Mouse (Mus musculus) forebrain, embryonic 11.5 days (tissue): Measurements from ENCODE around the gene Ccser2. TPM values are rescaled to one million over a fixed set of nuclear protein-coding genes. Genes with fewer than 3 reads are reported as not detected.

ENCODE experiments used
- ATAC-seq: fragments of 200-750 bp; cut with Nextera tagmentation; replicated peaks from 2 replicates; pipeline ENCODE4 v1.8.0; 2017; ENCODE audit warnings: moderate TSS enrichment; ENCODE audit not compliant: low FRiP score
- DNase-seq: peaks from one replicate; pipeline ENCODE4 v3.0.0-alpha.2; 2017; ENCODE audit warnings: low spot score
- H3K27ac ChIP-seq: fragments of 300-500 bp; sonication (generic); 2 replicates; pipeline ENCODE4 v1.5.1; 2014; ENCODE audit warnings: low read depth, low read length
- H3K27me3 ChIP-seq: fragments of 300-500 bp; sonication (generic); 2 replicates; pipeline ENCODE4 v1.6.1; 2014; ENCODE audit warnings: mild to moderate bottlenecking, low read length, mixed read lengths; ENCODE audit not compliant: control insufficient read depth, insufficient read depth
- H3K36me3 ChIP-seq: fragments of 300-500 bp; sonication (generic); 2 replicates; pipeline ENCODE4 v1.6.1; 2014; ENCODE audit warnings: mild to moderate bottlenecking, low read length, moderate library complexity, mixed read lengths; ENCODE audit not compliant: control insufficient read depth, insufficient read depth
- H3K4me1 ChIP-seq: fragments of 300-500 bp; sonication (generic); replicated peaks from 2 replicates; pipeline ENCODE4 v1.6.1; 2014; ENCODE audit warnings: low read length, mixed read lengths; ENCODE audit not compliant: control insufficient read depth, insufficient read depth
- H3K4me2 ChIP-seq: fragments of 300-500 bp; sonication (generic); 2 replicates; pipeline ENCODE4 v1.6.1; 2014; ENCODE audit warnings: low read depth, mild to moderate bottlenecking, low read length, moderate library complexity, mixed read lengths; ENCODE audit not compliant: severe bottlenecking
- H3K4me3 ChIP-seq: fragments of 300-500 bp; sonication (generic); 2 replicates; pipeline ENCODE4 v1.5.1; 2014; ENCODE audit warnings: low read depth, low read length
- H3K9ac ChIP-seq: fragments of 300-500 bp; sonication (generic); 2 replicates; pipeline ENCODE4 v1.6.1; 2014; ENCODE audit warnings: low read length
- H3K9me3 ChIP-seq: fragments of 300-500 bp; sonication (generic); 2 replicates; pipeline ENCODE4 v1.6.1; 2016; ENCODE audit warnings: low read length, mixed read lengths; ENCODE audit not compliant: control insufficient read depth
- WGBS: fragments of 180-500 bp; shearing (Covaris S2); extraction: QIAGEN DNeasy Blood & Tissue Kit; methylation state at CpG from one replicate; pipeline ENCODE4 v1.1.7; 2014; 5-methylcytosine and 5-hydroxymethylcytosine counted together
- polyA plus RNA-seq: library from polyadenylated mRNA; unstranded; fragments of >200 nt; fragmentation: Nextera tagmentation; extraction: Ambion mirVana; gene quantifications from 2 replicates; pipeline ENCODE4 v1.2.1, GENCODE M21; 2014

Ccser2 gene
- polyA plus RNA-seq, 1 experiment from 2014 or later, result 30.2 TPM

DNA sequence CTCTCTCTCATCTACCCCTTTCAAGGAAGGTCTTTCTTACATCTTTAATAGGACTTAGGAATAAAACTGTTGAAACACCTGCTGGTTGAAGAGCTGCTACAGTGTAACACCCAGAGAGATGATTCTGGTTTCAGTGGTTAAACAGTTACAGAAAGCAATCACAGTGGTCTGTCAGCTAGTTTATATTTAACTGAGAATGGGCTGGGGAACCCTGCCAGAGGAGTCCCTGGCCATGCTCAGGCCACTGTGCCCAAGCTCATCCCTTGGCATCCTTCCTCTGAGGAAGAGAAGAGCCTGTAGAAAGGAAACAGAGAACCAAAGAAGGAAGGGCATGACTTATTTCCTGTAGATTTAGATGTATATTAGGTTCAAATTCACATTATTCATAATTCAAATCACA is 21.2 kb upstream of the Ccser2 start:
- no peaks in the 10 kb centered on the region for H3K4me1 ChIP-seq
- no peak overlapping the region for H3K27ac ChIP-seq
- no peak overlapping the region for H3K9ac ChIP-seq
- H3K4me3 ChIP-seq, result no peak overlapping the region
- no peaks in the 10 kb centered on the region for H3K9me3 ChIP-seq
- H3K36me3 ChIP-seq, result no peaks in the 10 kb centered on the region
- no peak overlapping the region for H3K4me2 ChIP-seq
- no peak for DNase-seq
- no peaks in the 10 kb centered on the region for H3K27me3 ChIP-seq
- no peak for ATAC-seq

DNA sequence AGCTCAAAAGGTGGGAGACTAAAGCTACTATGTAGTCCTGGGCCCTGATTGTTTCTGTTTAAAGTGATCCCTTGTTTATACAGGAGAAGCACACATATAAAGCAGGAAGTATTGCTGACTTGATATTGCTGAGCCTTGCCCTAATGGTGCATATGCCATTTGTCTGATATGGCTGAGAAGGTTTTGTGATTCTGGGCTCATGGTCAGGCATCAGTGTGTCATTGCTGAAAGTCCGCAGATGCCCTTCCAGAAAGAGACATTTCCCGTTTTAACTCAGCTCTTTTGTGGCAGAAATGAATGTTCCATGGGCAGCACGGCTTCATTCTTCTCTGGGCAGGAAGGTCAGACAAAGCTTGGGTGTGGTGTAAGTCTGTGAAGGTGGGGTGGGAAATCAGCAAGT is 17.1 kb upstream of the Ccser2 start:
- H3K4me2 ChIP-seq, result no peak overlapping the region
- no peaks in the 10 kb centered on the region for H3K27me3 ChIP-seq
- 84% methylated on average over 3 of the region's 3 CpGs for WGBS
- DNase-seq (no peak), ATAC-seq (no peak)
- H3K9me3 ChIP-seq, result no peaks in the 10 kb centered on the region
- H3K27ac ChIP-seq, result no peak overlapping the region
- no peak overlapping the region for H3K4me3 ChIP-seq
- no peaks in the 10 kb centered on the region for H3K4me1 ChIP-seq
- H3K9ac ChIP-seq, result no peak overlapping the region
- no peaks in the 10 kb centered on the region for H3K36me3 ChIP-seq

DNA sequence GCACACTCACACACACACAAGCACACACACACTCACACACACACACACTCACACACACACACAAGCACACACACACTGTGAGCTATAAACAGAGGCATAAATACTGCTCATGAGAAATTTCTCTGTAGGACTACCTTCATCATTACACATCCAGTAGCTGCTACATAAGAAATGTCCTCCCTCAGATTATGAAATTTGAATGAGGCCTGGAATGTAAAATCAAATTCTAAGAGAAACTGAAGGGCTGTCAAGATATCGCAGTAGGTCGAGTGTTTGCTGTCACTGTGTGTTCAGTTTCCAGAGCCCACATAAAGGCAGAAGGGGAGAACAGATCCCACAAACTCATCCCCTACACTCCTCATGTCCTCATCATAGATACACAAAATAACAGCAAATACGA is 6.4 kb upstream of the Ccser2 start:
- ATAC-seq, result no peak
- H3K27ac ChIP-seq, result no peak overlapping the region
- 87% methylated on average over 3 of the region's 3 CpGs for WGBS

DNA sequence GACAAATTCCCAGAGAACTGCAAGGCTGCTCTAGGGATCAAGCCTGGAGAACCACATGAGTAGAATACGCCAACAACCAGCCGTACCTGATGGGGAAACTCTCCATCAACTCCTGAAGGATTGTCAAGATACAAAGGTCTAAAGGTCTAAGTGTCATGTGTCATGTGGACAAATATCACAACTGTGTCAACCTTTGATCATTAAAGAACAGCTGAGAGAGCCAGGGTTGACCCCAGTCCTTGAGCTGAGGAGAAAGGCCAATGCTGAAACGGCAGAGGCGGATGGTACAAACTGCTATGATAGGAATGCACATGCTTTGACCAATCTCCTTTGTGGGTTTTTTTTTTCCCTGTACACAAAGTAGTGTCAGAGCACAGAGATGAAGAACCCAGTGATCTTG is 2.6 kb upstream of the Ccser2 start:
- no peak overlapping the region for H3K9ac ChIP-seq
- no peak overlapping the region for H3K4me3 ChIP-seq
- H3K4me1 ChIP-seq, result peaks cover 3% of the 10 kb centered on the region; the same call in 1 of the 2 replicates
- DNase-seq (no peak), ATAC-seq (no peak)
- WGBS, result 90% methylated on average over 4 of the region's 4 CpGs
- no peaks in the 10 kb centered on the region for H3K9me3 ChIP-seq
- no peak overlapping the region for H3K4me2 ChIP-seq
- H3K27me3 ChIP-seq, result no peaks in the 10 kb centered on the region
- H3K27ac ChIP-seq, result no peak overlapping the region
- H3K36me3 ChIP-seq, result no peaks in the 10 kb centered on the region

More for the DNA sequence above, 6.4 kb upstream of the Ccser2 start:
- H3K4me1 ChIP-seq, result no peaks in the 10 kb centered on the region
- H3K4me3 ChIP-seq, result no peak overlapping the region
- no peaks in the 10 kb centered on the region for H3K9me3 ChIP-seq
- H3K36me3 ChIP-seq, result no peaks in the 10 kb centered on the region
- no peak for DNase-seq
- H3K4me2 ChIP-seq, result no peak overlapping the region
- no peaks in the 10 kb centered on the region for H3K27me3 ChIP-seq
- H3K9ac ChIP-seq, result no peak overlapping the region

DNA sequence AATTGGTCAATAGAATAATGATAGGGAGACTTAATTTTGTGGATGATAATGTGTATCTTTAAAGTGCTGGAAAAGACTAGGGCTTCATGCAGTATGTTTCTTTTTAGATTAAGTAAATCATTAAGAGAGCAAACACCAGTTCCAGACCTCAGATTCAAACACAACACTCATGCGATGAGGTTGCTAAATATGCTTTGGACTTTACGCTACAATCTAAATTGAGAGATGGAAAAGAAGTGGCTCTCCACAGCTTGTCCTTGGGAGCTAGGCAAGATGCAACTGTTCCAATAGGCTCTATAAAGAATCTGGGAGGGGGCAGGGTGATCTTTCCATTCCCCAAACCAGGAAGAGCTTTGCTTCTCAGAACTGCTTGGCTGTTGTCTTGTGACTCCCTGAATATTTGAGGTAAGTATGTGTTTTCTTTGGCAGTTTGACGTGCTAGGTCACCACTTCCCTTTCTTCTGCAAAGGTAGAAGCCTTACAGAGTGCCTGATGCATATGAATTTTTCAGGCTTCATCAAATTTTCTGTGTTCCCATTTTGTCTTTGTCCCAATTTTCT is 1.4 kb upstream of the Ccser2 start:
- H3K4me1 ChIP-seq, result peaks cover 3% of the 10 kb centered on the region; the same call in 1 of the 2 replicates
- WGBS, result 92% methylated on average over 3 of the region's 3 CpGs
- no peak for ATAC-seq
- no peak for DNase-seq
- H3K27me3 ChIP-seq, result no peaks in the 10 kb centered on the region
- H3K4me2 ChIP-seq, result no peak overlapping the region
- H3K9ac ChIP-seq, result no peak overlapping the region
- H3K9me3 ChIP-seq, result no peaks in the 10 kb centered on the region
- no peak overlapping the region for H3K4me3 ChIP-seq
- H3K27ac ChIP-seq, result no peak overlapping the region
- no peaks in the 10 kb centered on the region for H3K36me3 ChIP-seq

DNA sequence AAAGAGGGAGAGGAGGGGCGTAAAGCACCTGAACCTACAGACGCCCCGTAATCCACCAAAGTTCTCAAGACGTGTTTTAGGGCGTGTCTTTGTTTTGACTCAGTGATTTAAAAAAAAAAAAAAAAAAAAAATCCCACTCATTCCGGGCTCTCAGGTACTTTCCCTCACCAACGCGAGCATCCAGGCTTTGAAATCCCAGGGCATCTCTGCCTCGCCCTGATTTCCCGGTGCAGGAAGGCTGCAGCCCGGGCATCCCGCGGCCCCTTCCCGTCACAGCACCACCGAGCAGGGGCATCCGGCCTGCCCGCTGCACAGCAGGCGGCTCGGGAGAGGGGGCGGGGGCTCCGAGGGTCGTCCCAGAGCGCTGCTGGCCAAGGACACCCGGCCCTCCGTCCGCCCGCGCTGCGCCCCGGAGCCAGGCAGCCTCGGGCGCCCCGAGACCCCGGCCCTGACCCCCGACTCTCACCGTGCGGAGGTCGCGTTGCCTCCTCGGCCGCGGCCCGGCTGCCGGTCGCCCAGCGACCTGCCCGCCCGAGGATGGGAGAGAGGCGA is 425 bp downstream of the Ccser2 start:
- Histone ChIP-seq H3K9ac (peak overlapping the region; percentile 85), H3K4me1 (peaks cover 3% of the 10 kb centered on the region; the same call in 1 of the 2 replicates), H3K27me3 (no peaks in the 10 kb centered on the region), H3K36me3 (no peaks in the 10 kb centered on the region), H3K4me3 (peak overlapping the region; percentile 86), H3K27ac (peak overlapping the region; percentile 81), H3K4me2 (peak overlapping the region; percentile 56), H3K9me3 (no peaks in the 10 kb centered on the region)
- under 1% methylated on average over 36 of the region's 49 CpGs for WGBS
- DNase-seq (no peak), ATAC-seq (peak; percentile 85)

DNA sequence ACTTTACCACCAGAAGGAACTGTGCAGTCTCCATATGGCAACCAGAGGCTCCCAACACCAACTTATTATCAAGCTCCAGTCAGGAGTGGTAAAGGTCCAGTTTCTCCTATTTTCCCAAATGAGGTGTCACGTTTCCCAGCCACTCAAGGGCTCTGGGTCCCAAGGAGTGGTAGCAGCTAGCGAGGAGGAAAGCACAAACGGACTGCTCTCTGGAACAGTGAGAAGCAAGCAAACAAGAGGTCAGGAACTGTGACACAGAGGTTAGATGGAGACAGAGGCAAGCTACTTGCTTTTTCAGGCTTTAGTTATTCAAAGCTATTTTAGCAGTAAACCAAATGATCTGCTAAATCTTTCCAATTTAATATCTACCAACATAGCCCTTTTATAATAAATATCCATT is 3.2 kb downstream of the Ccser2 start:
- DNase-seq (no peak), ATAC-seq (no peak)

DNA sequence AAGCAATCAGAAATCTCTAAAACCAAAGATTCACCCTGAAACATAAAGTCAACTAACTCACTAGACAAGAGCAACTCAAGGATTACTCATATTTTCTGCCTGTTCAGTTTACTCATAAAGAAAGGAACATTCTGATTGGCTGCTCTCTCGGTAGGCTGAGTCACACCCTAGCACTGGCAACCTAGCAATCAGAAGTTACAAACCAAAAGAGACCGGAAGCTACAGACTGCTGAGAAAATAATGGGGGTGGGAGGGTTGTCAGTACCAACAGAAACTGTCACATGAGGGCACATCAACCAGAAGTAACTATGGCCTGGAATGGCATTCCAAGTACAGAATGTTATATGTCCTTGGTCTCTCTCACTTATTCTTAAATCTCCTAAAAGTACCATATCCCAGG is 6.1 kb downstream of the Ccser2 start:
- H3K4me1 ChIP-seq, result peaks cover under 1% of the 10 kb centered on the region; the same call in 1 of the 2 replicates
- no peak overlapping the region for H3K4me3 ChIP-seq
- ATAC-seq (no peak), DNase-seq (no peak)
- no peaks in the 10 kb centered on the region for H3K36me3 ChIP-seq
- H3K9me3 ChIP-seq, result no peaks in the 10 kb centered on the region
- H3K9ac ChIP-seq, result no peak overlapping the region
- H3K4me2 ChIP-seq, result no peak overlapping the region
- 90% methylated on average over 2 of the region's 2 CpGs for WGBS
- no peak overlapping the region for H3K27ac ChIP-seq
- H3K27me3 ChIP-seq, result no peaks in the 10 kb centered on the region

More for the DNA sequence above, 3.2 kb downstream of the Ccser2 start:
- Histone ChIP-seq H3K9ac (no peak overlapping the region), H3K4me2 (no peak overlapping the region), H3K36me3 (no peaks in the 10 kb centered on the region), H3K4me1 (peaks cover 3% of the 10 kb centered on the region; the same call in 1 of the 2 replicates), H3K27me3 (no peaks in the 10 kb centered on the region), H3K27ac (no peak overlapping the region), H3K4me3 (no peak overlapping the region), H3K9me3 (no peaks in the 10 kb centered on the region)
- 42% methylated on average over 3 of the region's 3 CpGs for WGBS

DNA sequence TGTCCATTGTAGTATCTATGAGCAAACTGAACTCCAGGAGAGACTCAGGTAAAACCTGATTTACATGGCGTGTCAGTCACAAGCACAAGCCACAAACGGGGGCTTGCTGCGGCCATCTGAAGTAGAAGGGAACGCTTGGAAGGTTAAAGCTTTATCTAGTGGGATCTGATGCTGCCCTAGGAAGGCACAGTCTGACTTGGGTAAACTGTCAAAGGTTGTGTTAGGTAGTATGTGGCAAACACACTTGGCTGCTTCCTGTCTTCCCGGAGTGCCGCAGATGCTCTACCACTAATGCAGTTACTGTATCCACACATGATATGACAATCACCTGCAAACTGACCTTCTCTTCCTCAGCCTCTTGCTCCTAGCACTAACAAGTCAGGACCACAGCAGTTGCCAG is 10.9 kb downstream of the Ccser2 start:
- H3K4me1 ChIP-seq, result no peaks in the 10 kb centered on the region
- no peak for ATAC-seq

More for the DNA sequence above, 10.9 kb downstream of the Ccser2 start:
- no peak overlapping the region for H3K27ac ChIP-seq
- no peaks in the 10 kb centered on the region for H3K9me3 ChIP-seq
- no peak for DNase-seq
- H3K4me2 ChIP-seq, result no peak overlapping the region
- no peaks in the 10 kb centered on the region for H3K27me3 ChIP-seq
- no peak overlapping the region for H3K4me3 ChIP-seq
- H3K9ac ChIP-seq, result no peak overlapping the region
- H3K36me3 ChIP-seq, result no peaks in the 10 kb centered on the region
- WGBS, result 95% methylated on average over 6 of the region's 6 CpGs
